9 mouse cellular contexts compared by ENCODE assay signal in genomic region chr9:78395630-78396351, GRCm38 (mm10). TPM values are rescaled to one million over a fixed set of nuclear protein-coding genes. Genes with fewer than 3 reads are reported as not detected.
DNase-seq lines count a peak whose midpoint lies in the region; ATAC-seq and TF ChIP-seq lines count a peak whose summit lies in the region.
"Had no signal": no experiment of that assay in that cellular context is flagged by ENCODE, and none has a peak within 500 bp of the region (broad histone marks: within the 10 kb centered on the region; RNA-seq: fewer than 3 reads in every experiment).

Gene Ddx43 (plus strand): TSS chr9:78395777.

- no peak for TF ChIP-seq EP300 in heart, postnatal 0 days (IDR thresholded peaks at IDR 0.05; ENCODE audit: low read depth)

- WGBS in embryonic facial prominence, embryonic 15.5 days = 3% methylated on average over 91 of the region's 93 CpGs
- 2% methylated on average over 89 of the region's 93 CpGs for WGBS in heart, postnatal 0 days
- 3% methylated on average over 93 of the region's 93 CpGs for WGBS in lung, embryonic 14.5 days
- WGBS in thymus, adult 2 months = 2% methylated on average over 91 of the region's 93 CpGs

- H3K27ac ChIP-seq in embryonic facial prominence, embryonic 15.5 days (replicated peaks) = no peak within 1 kb of the TSS
- H3K27ac ChIP-seq in heart, postnatal 0 days (ENCODE audit: low read depth) = no peak within 1 kb of the TSS
- no peak within 1 kb of the TSS for H3K27ac ChIP-seq in lung, embryonic 14.5 days (ENCODE audit: low read depth)
- H3K27ac ChIP-seq in thymus, adult 2 months (ENCODE audit: control insufficient read depth, insufficient read depth, low read length) = no peak within 1 kb of the TSS

- no peaks in the 10 kb centered on the region for H3K36me3 ChIP-seq in embryonic facial prominence, embryonic 15.5 days
- H3K36me3 ChIP-seq in heart, postnatal 0 days (replicated peaks; ENCODE audit: control insufficient read depth, insufficient read depth, low read length) = no peaks in the 10 kb centered on the region
- H3K36me3 ChIP-seq in lung, embryonic 14.5 days (ENCODE audit: insufficient read depth) = no peaks in the 10 kb centered on the region
- no peaks in the 10 kb centered on the region for H3K36me3 ChIP-seq in thymus, adult 2 months (ENCODE audit: control insufficient read depth, insufficient read depth, low read length)

- DNase-seq in cerebellum, postnatal 14 days = peak; percentile 64 to 68
- DNase-seq in heart, postnatal 0 days (ENCODE audit: low spot score) = peak; percentile 19
- DNase-seq in kidney, postnatal 14 days = peak; percentile 49
- peak; percentile 83 for DNase-seq in lung, embryonic 14.5 days
- peak; percentile 31 for DNase-seq in thymus, adult 2 months

- peak within 1 kb of the TSS; percentile 41 for H3K4me3 ChIP-seq in embryonic facial prominence, embryonic 15.5 days (replicated peaks)
- H3K4me3 ChIP-seq in heart, postnatal 0 days (ENCODE audit: low read depth, low read length) = peak within 1 kb of the TSS; percentile 36
- peak within 1 kb of the TSS; percentile 39 for H3K4me3 ChIP-seq in lung, embryonic 14.5 days (ENCODE audit: low read depth, low read length)
- peak within 1 kb of the TSS; percentile 35 for H3K4me3 ChIP-seq in thymus, adult 2 months (ENCODE audit: control insufficient read depth, insufficient read depth, low read length)

- H3K4me2 ChIP-seq in embryonic facial prominence, embryonic 15.5 days (replicated peaks) = peak within 1 kb of the TSS; percentile 71
- H3K4me2 ChIP-seq in heart, postnatal 0 days (ENCODE audit: low read depth, low read length) = peak within 1 kb of the TSS; percentile 51
- peak within 1 kb of the TSS; percentile 63 for H3K4me2 ChIP-seq in lung, embryonic 14.5 days

- no peaks in the 10 kb centered on the region for H3K9me3 ChIP-seq in embryonic facial prominence, embryonic 15.5 days (replicated peaks)
- no peaks in the 10 kb centered on the region for H3K9me3 ChIP-seq in heart, postnatal 0 days (replicated peaks; ENCODE audit: control insufficient read depth, low read length)
- H3K9me3 ChIP-seq in lung, embryonic 14.5 days (ENCODE audit: low read depth, low read length) = no peaks in the 10 kb centered on the region

- no peak for ATAC-seq in cerebellum, adult (ENCODE audit: insufficient number of reproducible peaks, low FRiP score, low TSS enrichment)
- ATAC-seq in embryonic facial prominence, embryonic 15.5 days (ENCODE audit: insufficient number of reproducible peaks, low FRiP score, low TSS enrichment, low read depth) = peak; percentile 79; the same call in 1 of the 2 replicates
- ATAC-seq in heart, postnatal 0 days (ENCODE audit: insufficient read depth, low read depth) = peak; percentile 78
- ATAC-seq in lung, embryonic 14.5 days (ENCODE audit: insufficient read depth) = peak; percentile 94
- ATAC-seq in neutrophil, adult 5-6 weeks (ENCODE audit: extremely low read depth, insufficient number of reproducible peaks, low FRiP score, poor library complexity, severe bottlenecking) = 0 out of 2 replicates have a peak, but pooled peaks have one; percentile 3

- 0 out of 2 replicates have a peak, but pooled peaks have one; percentile 22 for TF ChIP-seq POLR2A in thymus, adult 2 months (IDR thresholded peaks at IDR 0.05; ENCODE audit: control insufficient read depth, extremely low read depth, insufficient read depth, low read length, poor library complexity)

- TF ChIP-seq CTCF in heart, postnatal 0 days (IDR thresholded peaks at IDR 0.05; ENCODE audit: low read depth) = no peak
- TF ChIP-seq CTCF in lung, embryonic 14.5 days (IDR thresholded peaks at IDR 0.05; ENCODE audit: low read depth) = no peak
- 0 out of 2 replicates have a peak, but pooled peaks have one; percentile 22 for TF ChIP-seq CTCF in thymus, adult 2 months (IDR thresholded peaks at IDR 0.05; ENCODE audit: borderline replicate concordance, control insufficient read depth, extremely low read depth, insufficient read depth, low read length, poor library complexity)

- H3K4me1 ChIP-seq in embryonic facial prominence, embryonic 15.5 days = peaks cover 10% of the 10 kb centered on the region
- 0 out of 2 replicates have a peak, but pooled peaks cover 6% of the 10 kb centered on the region for H3K4me1 ChIP-seq in heart, postnatal 0 days (ENCODE audit: control insufficient read depth, insufficient read depth)
- H3K4me1 ChIP-seq in lung, embryonic 14.5 days (ENCODE audit: insufficient read depth) = no peaks in the 10 kb centered on the region
- H3K4me1 ChIP-seq in thymus, adult 2 months (replicated peaks; ENCODE audit: control insufficient read depth, insufficient read depth, low read length) = peaks cover 9% of the 10 kb centered on the region

- no peak within 1 kb of the TSS for H3K9ac ChIP-seq in embryonic facial prominence, embryonic 15.5 days
- H3K9ac ChIP-seq in heart, postnatal 0 days (replicated peaks; ENCODE audit: low read depth, low read length) = no peak within 1 kb of the TSS
- H3K9ac ChIP-seq in lung, embryonic 14.5 days = peak within 1 kb of the TSS; percentile 40; the same call in 1 of the 2 replicates

- H3K27me3 ChIP-seq in embryonic facial prominence, embryonic 15.5 days = peaks cover 70% of the 10 kb centered on the region
- peaks cover 54% of the 10 kb centered on the region for H3K27me3 ChIP-seq in heart, postnatal 0 days (ENCODE audit: control insufficient read depth, insufficient read depth, low read length)
- peaks cover 55% of the 10 kb centered on the region for H3K27me3 ChIP-seq in lung, embryonic 14.5 days (ENCODE audit: insufficient read depth, low read length)
- H3K27me3 ChIP-seq in thymus, adult 2 months (ENCODE audit: control insufficient read depth, insufficient read depth, low read length) = peaks cover 13% of the 10 kb centered on the region

RNA-seq across cellular contexts. Expression of gene Ddx43, which starts in this region (rescaled TPM):
- polyA plus RNA-seq in embryonic facial prominence, embryonic 15.5 days (2015; fragmentation: Nextera tagmentation; extraction: Ambion mirVana) = 0.20 and 0.28 TPM in 2 replicates
- not detected in 2 replicates for total RNA-seq in heart, postnatal 0 days (2014; rRNA removed; ENCODE audit: low replicate concordance)
- not detected in 2 replicates for polyA plus RNA-seq in heart, postnatal 0 days (2015; fragmentation: Nextera tagmentation; extraction: Ambion mirVana)
- polyA plus RNA-seq in lung, embryonic 14.5 days (2014; fragmentation: Nextera tagmentation; extraction: Ambion mirVana) = 0.14 and 0.18 TPM in 2 replicates
- 0.58 TPM in 1 of 2 replicates, not detected in the other for total RNA-seq in neutrophil, adult 5-6 weeks (2017)
- 0.11 and 0.19 TPM in 2 replicates for polyA plus RNA-seq in thymus, adult 2 months (2012; rRNA removed)
- total RNA-seq: CH12.LX had no signal

Comparison
In these comparisons a context has a peak if more than half of its experiments do, and no peak if none do; other contexts are left out.
1. Peak in ATAC-seq, H3K4me3 ChIP-seq and H3K4me2 ChIP-seq in embryonic facial prominence, embryonic 15.5 days; RNA of the gene not detected or under 1 TPM.
2. Peak in DNase-seq, ATAC-seq, H3K4me3 ChIP-seq and H3K4me2 ChIP-seq in heart, postnatal 0 days; RNA of the gene not detected or under 1 TPM.
3. Peak in DNase-seq, ATAC-seq, H3K4me3 ChIP-seq, H3K9ac ChIP-seq and H3K4me2 ChIP-seq in lung, embryonic 14.5 days; RNA of the gene not detected or under 1 TPM.
4. Peak in ATAC-seq in neutrophil, adult 5-6 weeks; RNA of the gene not detected or under 1 TPM.
5. Peak in DNase-seq and H3K4me3 ChIP-seq in thymus, adult 2 months; RNA of the gene not detected or under 1 TPM.
6. DNase-seq: peak in every context shown above with its lines; median percentile 83 in lung, embryonic 14.5 days; 66 in cerebellum, postnatal 14 days; 49 in kidney, postnatal 14 days; 31 in thymus, adult 2 months; 19 in heart, postnatal 0 days.